Mouse (Mus musculus): ENCODE results near the gene Nadk.

The Nadk gene

GRCm38 (mm10) chr4:155561661-155562442, at the start of gene Nadk:
TSS of gene Nadk (plus strand) at chr4:155562378.
- no peak for DNase-seq (ENCODE audit: low read depth in 2 of 2, low spot score in 2 of 2)

- no peak for DNase-seq (ENCODE audit: low read depth in 2 of 2, low spot score in 2 of 2)
Observed at GRCm38 (mm10) chr4:155514810-155515209, 47.4 kb upstream of the Nadk start.

- DNase-seq (ENCODE audit: low read depth in 2 of 2, low spot score in 2 of 2) = no peak
Observed at GRCm38 (mm10) chr4:155517948-155518517, 44.1 kb upstream of the Nadk start.

- DNase-seq (ENCODE audit: low read depth in 2 of 2, low spot score in 2 of 2) = no peak
Observed at GRCm38 (mm10) chr4:155522327-155522726, 39.9 kb upstream of the Nadk start.

GRCm38 (mm10) chr4:155525751-155526150, 36.4 kb upstream of the Nadk start:
- no peak for DNase-seq (ENCODE audit: low read depth in 2 of 2, low spot score in 2 of 2)

- DNase-seq (ENCODE audit: low read depth in 2 of 2, low spot score in 2 of 2) = no peak
Observed at GRCm38 (mm10) chr4:155529294-155529693, 32.9 kb upstream of the Nadk start.

- no peak for DNase-seq (ENCODE audit: low read depth in 2 of 2, low spot score in 2 of 2)
Observed at GRCm38 (mm10) chr4:155549993-155550392, 12.2 kb upstream of the Nadk start.

- no peak for DNase-seq (ENCODE audit: low read depth in 2 of 2, low spot score in 2 of 2)
Observed at GRCm38 (mm10) chr4:155550446-155550845, 11.7 kb upstream of the Nadk start.

- no peak for DNase-seq (ENCODE audit: low read depth in 2 of 2, low spot score in 2 of 2)
Observed at GRCm38 (mm10) chr4:155551073-155551472, 11.1 kb upstream of the Nadk start.

- no peak for DNase-seq (ENCODE audit: low read depth in 2 of 2, low spot score in 2 of 2)
Observed at GRCm38 (mm10) chr4:155552917-155553532, 9.2 kb upstream of the Nadk start.

- DNase-seq (ENCODE audit: low read depth in 2 of 2, low spot score in 2 of 2) = no peak
Observed at GRCm38 (mm10) chr4:155554880-155555279, 7.3 kb upstream of the Nadk start.

GRCm38 (mm10) chr4:155555464-155555863, 6.7 kb upstream of the Nadk start:
- DNase-seq (ENCODE audit: low read depth in 2 of 2, low spot score in 2 of 2) = no peak

GRCm38 (mm10) chr4:155559454-155559853, 2.7 kb upstream of the Nadk start:
- DNase-seq (ENCODE audit: low read depth in 2 of 2, low spot score in 2 of 2) = no peak

GRCm38 (mm10) chr4:155560932-155561331, 1.2 kb upstream of the Nadk start:
- no peak for DNase-seq (ENCODE audit: low read depth in 2 of 2, low spot score in 2 of 2)

- peak in 1 of 2 experiments; percentile 10 for DNase-seq (ENCODE audit: low read depth in 2 of 2, low spot score in 2 of 2)
Observed at GRCm38 (mm10) chr4:155562725-155563399, 684 bp downstream of the Nadk start.

GRCm38 (mm10) chr4:155563400-155564231, 1.4 kb downstream of the Nadk start:
- DNase-seq (ENCODE audit: low read depth in 2 of 2, low spot score in 2 of 2) = peak; percentile 97 to 98

GRCm38 (mm10) chr4:155564315-155565069, 2.3 kb downstream of the Nadk start:
- no peak for DNase-seq (ENCODE audit: low read depth in 2 of 2, low spot score in 2 of 2)

- DNase-seq (ENCODE audit: low read depth in 2 of 2, low spot score in 2 of 2) = no peak
Observed at GRCm38 (mm10) chr4:155566555-155566954, 4.4 kb downstream of the Nadk start.

GRCm38 (mm10) chr4:155568170-155568569, 6.0 kb downstream of the Nadk start:
- peak; percentile 23 to 50 for DNase-seq (ENCODE audit: low read depth in 2 of 2, low spot score in 2 of 2)

All from CD8-positive naive resting alpha-beta T cell, adult 2 months (primary cell).